Mouse (Mus musculus) kidney, postnatal 0 days (tissue): ENCODE measurements at regions not wholly inside any gene's neighbourhood (a gene's known extent, or its start where the extent isn't known, plus 50 kb on each side); places are given as distances from the start of the nearest gene placed in this dataset.

Experiments
- ATAC-seq: fragments of 200-750 bp; cut with Nextera tagmentation; replicated peaks from 2 replicates; pipeline ENCODE4 v1.8.0; 2017; ENCODE audit warnings: low read depth, moderate number of reproducible peaks, moderate TSS enrichment, moderate library complexity; ENCODE audit not compliant: low FRiP score
- DNase-seq: peaks from one replicate; pipeline ENCODE4 v3.0.0-alpha.2; 2016; ENCODE audit warnings: low spot score
- H3K27ac ChIP-seq: fragments of 300-500 bp; sonication (generic); 2 replicates; pipeline ENCODE4 v1.5.1; 2014; ENCODE audit warnings: mild to moderate bottlenecking
- H3K27me3 ChIP-seq: fragments of 300-500 bp; sonication (generic); 2 replicates; pipeline ENCODE4 v1.6.1; 2014; ENCODE audit warnings: low read length, mixed read lengths; ENCODE audit not compliant: insufficient read depth
- H3K36me3 ChIP-seq: fragments of 300-500 bp; sonication (generic); 2 replicates; pipeline ENCODE4 v1.6.1; 2014; ENCODE audit warnings: low read length, mixed read lengths; ENCODE audit not compliant: insufficient read depth
- H3K4me1 ChIP-seq: fragments of 300-500 bp; sonication (generic); replicated peaks from 2 replicates; pipeline ENCODE4 v1.6.1; 2014; ENCODE audit warnings: antibody characterized with exemption, low read length, mixed read lengths; ENCODE audit not compliant: insufficient read depth
- H3K4me2 ChIP-seq: fragments of 300-500 bp; sonication (generic); 2 replicates; pipeline ENCODE4 v1.6.1; 2014; ENCODE audit warnings: mild to moderate bottlenecking, low read length, moderate library complexity, mixed read lengths
- H3K4me3 ChIP-seq: fragments of 300-500 bp; sonication (generic); replicated peaks from 2 replicates; pipeline ENCODE4 v1.5.1; 2014; ENCODE audit warnings: low read depth, low read length
- H3K9ac ChIP-seq: fragments of 300-500 bp; sonication (generic); 2 replicates; pipeline ENCODE4 v1.6.1; 2014; ENCODE audit warnings: low read depth, low read length
- H3K9me3 ChIP-seq: fragments of 300-500 bp; sonication (generic); replicated peaks from 2 replicates; pipeline ENCODE4 v1.6.1; 2016; ENCODE audit warnings: low read length, inconsistent platforms, mixed read lengths
- CTCF ChIP-seq: IDR thresholded peaks from 2 replicates; pipeline ENCODE4 v1.5.1; 2016; ENCODE audit warnings: antibody characterized with exemption, low read depth, mild to moderate bottlenecking, moderate library complexity
- WGBS: fragments of 180-500 bp; shearing (Covaris S2); extraction: QIAGEN DNeasy Blood & Tissue Kit; methylation state at CpG from one replicate; pipeline ENCODE4 v1.1.7; 2014; 5-methylcytosine and 5-hydroxymethylcytosine counted together

DNA sequence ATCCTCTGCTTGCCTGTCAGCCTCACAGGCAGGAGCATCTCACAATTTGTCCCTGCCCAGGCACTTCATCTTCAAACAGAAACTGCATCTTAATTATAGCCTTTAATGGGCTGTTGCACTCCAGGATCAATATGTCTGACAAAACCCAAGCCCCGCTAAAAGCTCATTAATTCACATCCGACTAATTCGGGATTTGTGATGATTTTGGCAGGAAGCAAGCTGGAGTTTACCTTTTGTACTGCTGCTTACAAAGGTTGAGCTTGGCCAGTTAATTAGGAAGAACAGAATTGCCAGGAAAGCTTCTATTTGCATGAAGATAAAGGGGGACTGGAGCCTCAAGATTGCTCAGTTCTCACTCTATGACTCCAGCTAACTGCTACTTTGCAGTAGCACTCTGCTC lies 596.6 kb upstream of the Sptlc3 start:
- no peaks in the 10 kb centered on the region for H3K4me1 ChIP-seq
- H3K9me3 ChIP-seq: no peaks in the 10 kb centered on the region
- no peak for DNase-seq
- H3K27ac ChIP-seq: no peak overlapping the region
- H3K27me3 ChIP-seq: no peaks in the 10 kb centered on the region
- TF ChIP-seq CTCF: no peak
- ATAC-seq: no peak
- no peak overlapping the region for H3K4me3 ChIP-seq
- no peaks in the 10 kb centered on the region for H3K36me3 ChIP-seq
- H3K9ac ChIP-seq: no peak overlapping the region
- 33% methylated on average over 3 of the region's 3 CpGs for WGBS
- H3K4me2 ChIP-seq: no peak overlapping the region

DNA sequence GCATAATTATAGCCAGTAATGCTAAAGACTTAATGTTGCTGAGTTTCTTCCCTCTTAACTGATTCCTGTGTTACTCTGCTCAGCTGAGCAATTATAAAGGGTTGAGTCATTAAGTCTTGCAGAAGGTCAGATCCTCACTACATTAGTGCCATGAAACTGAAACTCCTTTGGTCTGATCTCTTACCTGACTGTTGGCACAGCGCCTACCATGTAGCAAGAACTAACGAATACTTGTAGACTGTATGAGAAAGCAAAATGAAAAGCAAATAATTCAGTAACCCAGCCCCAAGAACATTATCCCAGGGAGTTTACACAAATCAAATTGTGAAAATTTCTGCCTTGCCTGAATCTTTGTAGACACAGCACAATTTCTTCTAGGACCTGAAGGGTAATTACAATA lies 556.5 kb upstream of the Sptlc3 start:
- WGBS: 71% methylated on average over 2 of the region's 2 CpGs
- Histone ChIP-seq H3K4me1 (no peaks in the 10 kb centered on the region), H3K27ac (no peak overlapping the region), H3K27me3 (no peaks in the 10 kb centered on the region), H3K4me2 (no peak overlapping the region), H3K9me3 (no peaks in the 10 kb centered on the region), H3K36me3 (no peaks in the 10 kb centered on the region), H3K4me3 (no peak overlapping the region), H3K9ac (no peak overlapping the region)
- no peak for DNase-seq
- no peak for ATAC-seq
- no peak for TF ChIP-seq CTCF

DNA sequence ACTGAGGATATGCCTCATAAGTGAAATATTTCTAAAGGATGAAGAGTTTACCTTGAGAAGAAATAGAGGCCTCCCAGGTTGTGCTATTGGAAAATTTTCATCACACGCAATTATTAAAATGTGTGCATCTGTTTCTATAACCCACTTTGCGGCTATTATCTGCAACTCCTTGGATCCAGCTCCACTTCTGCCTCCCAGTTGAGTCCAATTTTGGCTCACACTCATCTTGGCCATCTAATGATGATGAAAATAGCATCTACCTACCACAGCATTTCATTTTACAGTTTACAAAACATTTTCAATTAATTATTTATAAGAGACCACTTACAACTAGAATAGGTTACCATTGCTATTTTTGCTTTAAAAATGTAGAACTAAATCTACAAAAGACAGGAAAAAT lies 554.3 kb upstream of the Sptlc3 start:
- Histone ChIP-seq H3K27me3 (no peaks in the 10 kb centered on the region), H3K27ac (no peak overlapping the region), H3K4me3 (no peak overlapping the region), H3K9me3 (no peaks in the 10 kb centered on the region), H3K4me1 (no peaks in the 10 kb centered on the region), H3K9ac (no peak overlapping the region), H3K4me2 (no peak overlapping the region), H3K36me3 (no peaks in the 10 kb centered on the region)
- DNase-seq (no peak), ATAC-seq (no peak)
- no peak for TF ChIP-seq CTCF
- 92% methylated on average over 2 of the region's 2 CpGs for WGBS

DNA sequence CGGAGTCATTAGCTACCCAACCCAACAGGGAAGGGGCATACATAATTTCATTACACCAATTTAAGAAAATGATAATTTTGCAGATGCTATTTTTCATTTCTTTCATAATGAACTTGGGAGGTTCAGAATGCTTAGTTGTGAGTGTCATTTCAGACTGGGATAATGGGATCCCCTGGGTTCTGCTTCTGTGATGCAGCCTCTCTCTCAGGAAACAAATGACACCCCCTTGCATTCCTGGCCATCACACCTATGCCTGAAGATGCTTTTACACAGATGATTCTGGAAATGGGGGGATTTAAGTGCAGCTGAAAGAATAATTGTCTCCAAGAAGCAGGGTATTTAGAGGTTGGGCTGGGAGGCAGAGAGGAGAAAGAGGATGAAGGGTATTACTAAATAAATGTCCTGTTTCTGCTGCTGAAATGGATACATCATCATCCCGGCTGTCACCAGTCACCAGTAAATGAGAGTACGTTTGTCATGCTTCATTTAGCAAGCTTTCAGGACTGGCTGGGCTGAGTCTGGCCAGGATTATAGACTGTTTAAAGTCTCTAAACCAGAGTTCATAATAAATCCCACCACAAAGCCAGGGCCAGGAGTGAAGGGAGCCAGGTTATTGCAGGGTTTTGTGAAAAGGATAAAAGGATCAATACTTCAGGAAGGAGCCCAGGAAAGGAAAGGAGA lies 527.5 kb upstream of the Sptlc3 start:
- no peaks in the 10 kb centered on the region for H3K4me1 ChIP-seq
- DNase-seq (no peak), ATAC-seq (no peak)
- no peak overlapping the region for H3K9ac ChIP-seq
- no peaks in the 10 kb centered on the region for H3K36me3 ChIP-seq
- TF ChIP-seq CTCF: no peak
- no peaks in the 10 kb centered on the region for H3K9me3 ChIP-seq
- WGBS: 39% methylated on average over 3 of the region's 3 CpGs
- H3K27ac ChIP-seq: no peak overlapping the region
- no peak overlapping the region for H3K4me3 ChIP-seq
- H3K27me3 ChIP-seq: no peaks in the 10 kb centered on the region
- H3K4me2 ChIP-seq: no peak overlapping the region

DNA sequence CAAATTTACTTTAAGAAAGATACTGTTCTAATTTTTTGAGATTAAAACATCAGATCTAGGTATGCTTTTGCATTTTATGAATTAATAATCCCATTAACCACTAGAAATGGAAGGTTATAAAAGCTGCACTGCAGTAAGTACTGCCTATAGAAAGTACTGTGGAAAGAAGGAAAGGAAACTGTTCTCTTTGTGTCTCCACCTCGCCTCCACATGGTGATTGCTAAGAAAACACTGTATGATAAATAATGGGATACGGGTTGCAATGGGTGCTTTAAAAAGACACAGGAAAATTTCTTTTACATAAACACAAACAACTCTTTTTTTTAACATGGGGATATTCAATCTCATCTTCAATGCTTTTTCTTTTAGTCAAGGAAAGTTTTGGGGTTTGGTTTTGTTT lies 519.2 kb upstream of the Sptlc3 start:
- Histone ChIP-seq H3K4me1 (no peaks in the 10 kb centered on the region), H3K4me3 (no peak overlapping the region), H3K27me3 (no peaks in the 10 kb centered on the region), H3K9ac (no peak overlapping the region), H3K36me3 (no peaks in the 10 kb centered on the region), H3K9me3 (no peaks in the 10 kb centered on the region), H3K4me2 (no peak overlapping the region), H3K27ac (no peak overlapping the region)
- WGBS: 20% methylated on average over 2 of the region's 2 CpGs
- ATAC-seq (no peak), DNase-seq (peak; percentile 18)
- TF ChIP-seq CTCF: peak; percentile 32; the same call in 1 of the 2 replicates

DNA sequence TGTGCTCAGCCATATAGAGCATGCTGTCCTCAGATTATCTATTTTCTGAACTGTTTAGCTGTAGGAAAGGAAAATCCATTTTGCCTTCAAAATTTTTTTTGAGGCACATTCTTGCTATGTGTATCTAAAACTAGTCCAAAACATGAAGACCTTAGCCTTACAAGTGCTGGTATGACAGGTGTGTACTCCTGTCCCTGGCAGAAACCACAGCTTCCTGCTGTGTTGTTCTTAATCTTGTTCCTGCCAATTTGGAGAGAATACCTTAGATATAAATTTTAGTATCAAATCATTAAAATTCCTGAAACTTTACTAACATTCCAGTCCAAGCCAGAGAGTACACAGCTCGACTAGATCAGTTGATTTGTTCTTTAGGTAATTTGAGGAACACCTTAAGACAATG lies 503.7 kb upstream of the Sptlc3 start:
- Histone ChIP-seq H3K27ac (no peak overlapping the region), H3K9me3 (no peaks in the 10 kb centered on the region), H3K4me3 (no peak overlapping the region), H3K4me1 (no peaks in the 10 kb centered on the region), H3K4me2 (no peak overlapping the region), H3K9ac (no peak overlapping the region), H3K36me3 (no peaks in the 10 kb centered on the region), H3K27me3 (no peaks in the 10 kb centered on the region)
- 36% methylated on average over 1 of the region's 1 CpGs for WGBS
- no peak for TF ChIP-seq CTCF
- ATAC-seq (no peak), DNase-seq (no peak)
